Mouse (Mus musculus): Measurements from ENCODE around the gene Litaf.
"Not testable (repeated sequence)": the region's sequence is repeated elsewhere in the genome, so short reads cannot be mapped to it uniquely, and the experiment has no call there.

- not testable (repeated sequence) for TF ChIP-seq POLR2A (IDR thresholded peaks at IDR 0.05; ENCODE audit: insufficient read length, low read depth); E2F4 (IDR thresholded peaks at IDR 0.05; ENCODE audit: insufficient read depth); CEBPB (IDR thresholded peaks at IDR 0.05; ENCODE audit: insufficient read depth, poor library complexity, severe bottlenecking); TCF12 (IDR thresholded peaks at IDR 0.05; ENCODE audit: insufficient read depth, poor library complexity, severe bottlenecking); USF1 (IDR thresholded peaks at IDR 0.05; ENCODE audit: low read depth); MYOD1 (IDR thresholded peaks at IDR 0.05; ENCODE audit: control insufficient read depth in 1 of 3, insufficient read length in 2 of 3, low read depth in 2 of 3); SRF (IDR thresholded peaks at IDR 0.05; ENCODE audit: control insufficient read depth, insufficient read length, low read depth); TCF3 (IDR thresholded peaks at IDR 0.05; ENCODE audit: insufficient read length, low read depth); MAX (IDR thresholded peaks at IDR 0.05; ENCODE audit: low read depth); POLR2AphosphoS2 (IDR thresholded peaks at IDR 0.05; ENCODE audit: insufficient read length, low read depth); MYOG (IDR thresholded peaks at IDR 0.05; ENCODE audit: control insufficient read depth in 1 of 3, insufficient read depth in 1 of 3, insufficient read length in 2 of 3, low read depth in 2 of 3)
These were observed 107.7 kb downstream of the Litaf start for GRCm38 (mm10) chr16:10958307-10958706.
